Mouse (Mus musculus) intestine, postnatal 0 days (tissue): ENCODE measurements around the gene Nosip. TPM values are rescaled to one million over a fixed set of nuclear protein-coding genes. Genes with fewer than 3 reads are reported as not detected.

Experiments
- ATAC-seq: fragments of 200-750 bp; cut with Nextera tagmentation; 2 replicates; pipeline ENCODE4 v1.8.0; 2017; ENCODE audit warnings: mild to moderate bottlenecking, moderate TSS enrichment, moderate library complexity
- H3K27ac ChIP-seq: fragments of 300-500 bp; sonication (generic); 2 replicates; pipeline ENCODE4 v1.5.1; 2014; ENCODE audit warnings: mild to moderate bottlenecking, low read depth, low read length, moderate library complexity
- H3K27me3 ChIP-seq: fragments of 300-500 bp; sonication (generic); replicated peaks from 2 replicates; pipeline ENCODE4 v1.6.1; 2014; ENCODE audit warnings: low read length, mixed read lengths; ENCODE audit not compliant: control insufficient read depth, insufficient read depth
- H3K36me3 ChIP-seq: fragments of 300-500 bp; sonication (generic); 2 replicates; pipeline ENCODE4 v1.6.1; 2014; ENCODE audit warnings: mild to moderate bottlenecking, moderate library complexity; ENCODE audit not compliant: control insufficient read depth, insufficient read depth
- H3K4me1 ChIP-seq: fragments of 300-500 bp; sonication (generic); replicated peaks from 2 replicates; pipeline ENCODE4 v1.6.1; 2014; ENCODE audit warnings: antibody characterized with exemption, low read length, mixed read lengths; ENCODE audit not compliant: control insufficient read depth, insufficient read depth
- H3K4me2 ChIP-seq: fragments of 300-500 bp; sonication (generic); replicated peaks from 2 replicates; pipeline ENCODE4 v1.6.1; 2014; ENCODE audit warnings: low read depth, mild to moderate bottlenecking, moderate library complexity
- H3K4me3 ChIP-seq: fragments of 300-500 bp; sonication (generic); 2 replicates; pipeline ENCODE4 v1.5.1; 2014; ENCODE audit warnings: low read depth, low read length
- H3K9ac ChIP-seq: fragments of 300-500 bp; sonication (generic); 2 replicates; pipeline ENCODE4 v1.6.1; 2014; ENCODE audit warnings: mild to moderate bottlenecking, low read depth, low read length
- H3K9me3 ChIP-seq: fragments of 300-500 bp; sonication (generic); 2 replicates; pipeline ENCODE4 v1.6.1; 2016; ENCODE audit warnings: mixed run types; ENCODE audit not compliant: control insufficient read depth
- CTCF ChIP-seq: sonication (generic); IDR thresholded peaks from 2 replicates; pipeline ENCODE4 v1.5.1; 2016; ENCODE audit warnings: low read depth, mild to moderate bottlenecking, control low read depth, antibody characterized with exemption, moderate library complexity
- WGBS: fragments of 180-500 bp; shearing (Covaris S2); extraction: QIAGEN DNeasy Blood & Tissue Kit; methylation state at CpG from one replicate; pipeline ENCODE4 v1.1.7; 2014; 5-methylcytosine and 5-hydroxymethylcytosine counted together
- polyA plus RNA-seq: library from polyadenylated mRNA; unstranded; fragments of >200 nt; fragmentation: Nextera tagmentation; extraction: Ambion mirVana; gene quantifications from 2 replicates; pipeline ENCODE4 v1.2.1, GENCODE M21; 2015

The Nosip gene
- 38.9 and 40.5 TPM in 2 replicates for polyA plus RNA-seq

- Histone ChIP-seq H3K27me3 (no peaks in the 10 kb centered on the region), H3K9ac (peak within 1 kb of the TSS; percentile 62), H3K4me1 (no peaks in the 10 kb centered on the region), H3K4me2 (peak within 1 kb of the TSS; percentile 72), H3K9me3 (no peaks in the 10 kb centered on the region), H3K27ac (peak within 1 kb of the TSS; percentile 94), H3K4me3 (peak within 1 kb of the TSS; percentile 84), H3K36me3 (peaks cover 7% of the 10 kb centered on the region; the same call in 1 of the 2 replicates)
- ATAC-seq = peak; percentile 86
- under 1% methylated on average over 31 of the region's 31 CpGs for WGBS
- peak; percentile 53 for TF ChIP-seq CTCF
These were observed at the start of gene Nosip, which contains the start of gene Prrg2 for GRCm38 (mm10) chr7:45062239-45062835. Nosip (plus strand) TSS chr7:45062429. Prrg2 (minus strand) TSS chr7:45062677.

- WGBS = 85% methylated on average over 4 of the region's 4 CpGs
- peaks cover 54% of the 10 kb centered on the region for H3K36me3 ChIP-seq
- ATAC-seq = no peak
These were observed 49.4 kb upstream of the Nosip start for GRCm38 (mm10) chr7:45012824-45013223.

GRCm38 (mm10) chr7:45013366-45014095, 48.7 kb upstream of the Nosip start:
- WGBS = 94% methylated on average over 16 of the region's 16 CpGs
- Histone ChIP-seq H3K27ac (no peak overlapping the region), H3K27me3 (no peaks in the 10 kb centered on the region), H3K9ac (no peak overlapping the region), H3K9me3 (no peaks in the 10 kb centered on the region), H3K4me2 (no peak overlapping the region), H3K4me1 (no peaks in the 10 kb centered on the region), H3K36me3 (peaks cover 47% of the 10 kb centered on the region), H3K4me3 (no peak overlapping the region)
- no peak for TF ChIP-seq CTCF
- ATAC-seq = no peak

More at GRCm38 (mm10) chr7:45012824-45013223, 49.4 kb upstream of the Nosip start:
- no peak overlapping the region for H3K27ac ChIP-seq
- no peak overlapping the region for H3K9ac ChIP-seq
- no peak overlapping the region for H3K4me3 ChIP-seq
- no peaks in the 10 kb centered on the region for H3K9me3 ChIP-seq
- H3K4me2 ChIP-seq = no peak overlapping the region
- no peak for TF ChIP-seq CTCF
- no peaks in the 10 kb centered on the region for H3K4me1 ChIP-seq
- no peaks in the 10 kb centered on the region for H3K27me3 ChIP-seq

- Histone ChIP-seq H3K9me3 (no peaks in the 10 kb centered on the region), H3K9ac (no peak overlapping the region), H3K27me3 (no peaks in the 10 kb centered on the region), H3K36me3 (peaks cover 42% of the 10 kb centered on the region), H3K4me3 (no peak overlapping the region), H3K4me2 (no peak overlapping the region), H3K27ac (no peak overlapping the region), H3K4me1 (0 out of 2 replicates have a peak, but pooled peaks cover 3% of the 10 kb centered on the region)
- ATAC-seq = no peak
- WGBS = 93% methylated on average over 3 of the region's 3 CpGs
- TF ChIP-seq CTCF = no peak
These were observed 48.2 kb upstream of the Nosip start for GRCm38 (mm10) chr7:45014096-45014451.

GRCm38 (mm10) chr7:45015344-45015956, 46.8 kb upstream of the Nosip start:
- ATAC-seq = no peak
- peak overlapping the region; percentile 96 for H3K9ac ChIP-seq
- peak overlapping the region; percentile 96 for H3K27ac ChIP-seq
- TF ChIP-seq CTCF = no peak
- H3K4me3 ChIP-seq = peak overlapping the region; percentile 94
- peaks cover 28% of the 10 kb centered on the region for H3K36me3 ChIP-seq
- H3K4me2 ChIP-seq = peak overlapping the region; percentile 85
- 0 out of 2 replicates have a peak, but pooled peaks cover 5% of the 10 kb centered on the region for H3K4me1 ChIP-seq
- WGBS = 1% methylated on average over 20 of the region's 20 CpGs
- H3K9me3 ChIP-seq = no peaks in the 10 kb centered on the region
- H3K27me3 ChIP-seq = no peaks in the 10 kb centered on the region
